Mouse (Mus musculus) midbrain, embryonic 13.5 days (tissue): ENCODE data around the gene Siglec1. TPM values are rescaled to one million over a fixed set of nuclear protein-coding genes. Genes with fewer than 3 reads are reported as not detected.

ENCODE experiments used
- ATAC-seq: fragments of 200-750 bp; cut with Nextera tagmentation; 2 replicates; pipeline ENCODE4 v1.8.0; 2017; ENCODE audit warnings: mild to moderate bottlenecking, moderate TSS enrichment, moderate library complexity
- H3K27ac ChIP-seq: fragments of 300-500 bp; sonication (generic); 2 replicates; pipeline ENCODE4 v1.5.1; 2015; ENCODE audit warnings: inconsistent platforms, mild to moderate bottlenecking, moderate library complexity
- H3K27me3 ChIP-seq: fragments of 300-500 bp; sonication (generic); 2 replicates; pipeline ENCODE4 v1.6.1; 2015; ENCODE audit warnings: mild to moderate bottlenecking, inconsistent platforms
- H3K36me3 ChIP-seq: fragments of 300-500 bp; sonication (generic); 2 replicates; pipeline ENCODE4 v1.6.1; 2015; ENCODE audit warnings: mild to moderate bottlenecking, inconsistent platforms
- H3K4me1 ChIP-seq: fragments of 300-500 bp; sonication (generic); replicated peaks from 2 replicates; pipeline ENCODE4 v1.6.1; 2015; ENCODE audit warnings: inconsistent platforms
- H3K4me2 ChIP-seq: fragments of 300-500 bp; sonication (generic); replicated peaks from 2 replicates; pipeline ENCODE4 v1.6.1; 2015; ENCODE audit warnings: moderate library complexity, mild to moderate bottlenecking, inconsistent platforms
- H3K4me3 ChIP-seq: fragments of 300-500 bp; sonication (generic); replicated peaks from 2 replicates; pipeline ENCODE4 v1.5.1; 2015; ENCODE audit warnings: mild to moderate bottlenecking, inconsistent platforms
- H3K9ac ChIP-seq: fragments of 300-500 bp; sonication (generic); replicated peaks from 2 replicates; pipeline ENCODE4 v1.6.1; 2015; ENCODE audit warnings: mild to moderate bottlenecking, inconsistent platforms
- H3K9me3 ChIP-seq: fragments of 300-500 bp; sonication (generic); 2 replicates; pipeline ENCODE4 v1.6.1; 2016; ENCODE audit warnings: mild to moderate bottlenecking, inconsistent platforms
- WGBS: fragments of 180-500 bp; shearing (Covaris S2); methylation state at CpG from one replicate; pipeline ENCODE4 v1.1.7; 2015; 5-methylcytosine and 5-hydroxymethylcytosine counted together
- microRNA-seq: library from miRNA; unstranded; fragments of <30 nt; microRNA quantifications from one replicate; pipeline ENCODE4, GENCODE M21; 2016
- polyA plus RNA-seq: library from polyadenylated mRNA; unstranded; fragments of >200 nt; fragmentation: Nextera tagmentation; extraction: Ambion mirVana; gene quantifications from 2 replicates; pipeline ENCODE4 v1.2.1, GENCODE M21; 2015

The Siglec1 gene
- polyA plus RNA-seq, 1 experiment from 2014 or later = 0.17 TPM

DNA sequence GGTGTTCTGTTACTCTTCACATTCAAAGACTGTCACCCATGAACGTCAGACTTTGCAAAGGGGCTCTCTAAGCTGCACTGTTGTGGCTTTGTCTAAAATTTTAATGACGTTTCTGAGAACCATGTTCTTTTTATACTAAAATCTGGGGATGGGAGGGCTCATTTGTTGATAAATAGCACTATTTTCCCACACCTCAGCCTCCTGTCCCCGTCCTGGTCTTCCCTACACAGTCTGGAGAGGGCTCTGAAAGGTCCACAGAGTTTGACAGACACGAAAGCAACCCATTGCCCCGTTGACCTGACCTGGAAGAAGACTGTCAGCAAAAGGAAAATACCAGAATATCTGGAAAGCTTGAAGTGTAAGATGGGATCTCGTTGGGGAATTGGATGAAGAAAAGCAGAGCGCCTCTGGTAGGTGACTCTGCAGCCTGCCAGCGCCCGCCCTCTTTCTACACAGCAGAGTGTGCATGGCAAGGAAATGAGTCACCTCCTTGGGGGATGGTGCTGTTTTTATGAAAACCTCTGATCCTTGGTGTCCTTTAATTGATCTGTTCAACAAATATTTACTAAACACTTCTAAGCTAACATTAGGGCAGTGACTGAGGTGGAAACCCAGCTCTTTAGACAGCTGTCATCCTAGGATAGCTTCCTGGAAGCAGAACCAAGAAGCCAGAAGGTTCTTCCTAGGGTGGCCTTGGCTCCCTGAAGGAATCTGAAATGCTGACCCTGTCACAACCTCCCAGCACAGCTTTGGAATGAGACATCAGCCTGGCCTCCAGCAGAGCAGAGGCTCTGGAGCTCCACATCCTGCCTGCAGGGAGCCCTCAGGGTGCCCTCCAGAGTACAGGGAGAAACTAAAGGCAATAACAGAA lies 57.3 kb downstream of the Siglec1 start:
- no peak overlapping the region for H3K4me2 ChIP-seq
- no peak overlapping the region for H3K27ac ChIP-seq
- whole genome bisulfite sequencing = 83% methylated on average over 9 of the region's 9 CpGs
- no peak overlapping the region for H3K9ac ChIP-seq
- H3K36me3 ChIP-seq = peaks cover 39% of the 10 kb centered on the region
- H3K4me3 ChIP-seq = no peak overlapping the region
- no peak for ATAC-seq
- H3K9me3 ChIP-seq = no peaks in the 10 kb centered on the region
- H3K27me3 ChIP-seq = no peaks in the 10 kb centered on the region
- H3K4me1 ChIP-seq = no peaks in the 10 kb centered on the region

DNA sequence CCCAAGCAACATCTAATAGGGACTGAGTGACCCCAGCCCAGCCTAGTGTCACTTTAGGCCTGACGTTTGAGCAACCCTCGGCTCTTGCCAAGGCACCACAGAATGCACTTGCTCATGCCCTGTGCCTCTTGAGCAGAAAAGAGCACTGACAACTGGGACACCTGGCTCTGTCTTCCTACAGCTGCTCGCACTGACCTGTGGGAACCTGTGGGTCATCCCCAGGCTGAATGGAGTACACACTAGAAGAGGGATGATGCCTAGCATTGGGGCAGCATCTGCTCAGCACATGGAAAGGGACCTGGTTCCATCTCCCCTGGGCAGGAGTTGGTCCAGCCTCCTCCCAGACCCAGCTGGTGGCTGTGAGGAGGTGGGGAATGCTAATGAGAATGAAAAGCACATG lies 59.6 kb downstream of the Siglec1 start:
- Histone ChIP-seq H3K4me1 (no peaks in the 10 kb centered on the region), H3K36me3 (peaks cover 60% of the 10 kb centered on the region), H3K27ac (no peak overlapping the region), H3K4me3 (no peak overlapping the region), H3K4me2 (no peak overlapping the region), H3K9ac (no peak overlapping the region), H3K27me3 (no peaks in the 10 kb centered on the region), H3K9me3 (no peaks in the 10 kb centered on the region)
- no peak for ATAC-seq
- WGBS = 91% methylated on average over 3 of the region's 3 CpGs

DNA sequence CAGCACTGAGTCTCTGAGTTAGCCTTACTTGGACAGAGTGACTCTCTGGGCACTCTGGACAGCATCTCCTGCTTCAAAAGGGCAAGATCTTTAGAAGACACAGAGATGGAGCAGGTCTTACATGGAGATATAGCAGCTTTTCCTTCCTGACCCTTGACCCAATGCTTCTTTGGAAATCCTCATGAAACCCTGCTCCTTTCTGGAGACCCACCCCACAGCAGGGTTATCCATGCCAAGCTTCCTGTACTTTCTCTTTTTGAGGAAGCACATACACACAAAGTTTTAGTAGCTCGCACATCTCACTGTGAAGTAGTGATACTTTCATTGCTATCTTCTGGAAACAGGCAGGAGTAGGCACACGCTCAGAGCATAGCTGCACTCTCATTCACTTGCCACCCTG lies 61.3 kb downstream of the Siglec1 start:
- Histone ChIP-seq H3K36me3 (peaks cover 74% of the 10 kb centered on the region), H3K4me2 (no peak overlapping the region)
- ATAC-seq = no peak

More for the DNA sequence above, 61.3 kb downstream of the Siglec1 start:
- 97% methylated on average over 2 of the region's 2 CpGs for WGBS
- Histone ChIP-seq H3K9ac (no peak overlapping the region), H3K4me3 (no peak overlapping the region), H3K9me3 (no peaks in the 10 kb centered on the region), H3K4me1 (no peaks in the 10 kb centered on the region), H3K27me3 (no peaks in the 10 kb centered on the region), H3K27ac (no peak overlapping the region)

Small RNA genes lying within 50 kb of the gene (microRNA-seq; reads per million reads assigned to microRNA genes)
- gene Mir6973b = not detected

Other genes starting within 250 kb of the Siglec1 start
- gene 4930402H24Rik, start 180.4 kb downstream of the Siglec1 start, polyA plus RNA-seq = 109 and 112 TPM in 2 replicates
- gene Atrn, start 180.3 kb downstream of the Siglec1 start, polyA plus RNA-seq = 11.9 and 12.9 TPM in 2 replicates
- 14.1 and 15.2 TPM in 2 replicates for gene Gfra4, start 43.7 kb downstream of the Siglec1 start, polyA plus RNA-seq
- gene Adam33, start 23.0 kb downstream of the Siglec1 start, polyA plus RNA-seq = 0.38 and 0.81 TPM in 2 replicates
- 3.1 and 4.0 TPM in 2 replicates for gene Hspa12b, start 40.5 kb upstream of the Siglec1 start, polyA plus RNA-seq
- not detected in 2 replicates for gene Gm11037, start 46.7 kb upstream of the Siglec1 start, polyA plus RNA-seq
- gene 1700037H04Rik, start 73.3 kb upstream of the Siglec1 start, polyA plus RNA-seq = 89.6 and 92.2 TPM in 2 replicates
- gene Cenpb, start 93.3 kb upstream of the Siglec1 start, polyA plus RNA-seq = 13.3 and 15.0 TPM in 2 replicates
- gene Cdc25b, start 100.2 kb upstream of the Siglec1 start, polyA plus RNA-seq = 50.6 and 59.3 TPM in 2 replicates
- gene Spef1, start 100.5 kb upstream of the Siglec1 start, polyA plus RNA-seq = 10.8 and 11.5 TPM in 2 replicates
- 32.7 and 33.4 TPM in 2 replicates for gene Ap5s1, start 120.3 kb upstream of the Siglec1 start, polyA plus RNA-seq
- gene Mavs, start 147.3 kb upstream of the Siglec1 start, polyA plus RNA-seq = 6.6 and 8.6 TPM in 2 replicates
- 29.2 and 33.9 TPM in 2 replicates for gene Pank2, start 175.7 kb upstream of the Siglec1 start, polyA plus RNA-seq